Mouse (Mus musculus) bone marrow macrophage, adult 2 months (primary cell): ENCODE results near the gene Esr1.

ENCODE experiments used
- CTCF ChIP-seq: IDR thresholded peaks from 2 replicates; pipeline ENCODE4 v1.5.1; 2012; ENCODE audit warnings: low read depth, mild to moderate bottlenecking, low read length, moderate library complexity
- POLR2A ChIP-seq: IDR thresholded peaks from 2 replicates; pipeline ENCODE4 v1.6.1; 2012; ENCODE audit warnings: mild to moderate bottlenecking, low read depth, low read length, borderline replicate concordance

- TF ChIP-seq POLR2A (no peak), CTCF (no peak)
Observed at GRCm38 (mm10) chr10:4673311-4673816, 62.0 kb downstream of the Esr1 start.
